Mouse (Mus musculus) Patski (cell line): ENCODE measurements at regions not wholly inside any gene's neighbourhood (a gene's known extent, or its start where the extent isn't known, plus 50 kb on each side); places are given as distances from the start of the nearest gene placed in this dataset.

Experiments used
- ATAC-seq: fragments of 100-300 bp; one replicate; pipeline ENCODE4 v1.8.0; 2021
- CTCF ChIA-PET: fragments of 350-600 bp; sonication (Branson Sonifier 250); formaldehyde crosslinking; loops from one replicate; lab custom pipeline; 2022; ENCODE audit warnings: inconsistent platforms; lab: Charles Lee
- POLR2A ChIA-PET: fragments of 350-600 bp; sonication (Branson Sonifier 250); formaldehyde crosslinking; loops from one replicate; lab custom pipeline; 2022; ENCODE audit warnings: antibody characterized with exemption, inconsistent platforms; lab: Charles Lee
- DNase-seq: peaks from one replicate; pipeline ENCODE4 v3.0.0-alpha.2; 2011; ENCODE audit warnings: low read depth, low spot score
- H3K27me3 ChIP-seq: fragments of 371-371 bp; one replicate; pipeline ENCODE4 v1.5.1; 2021
- CTCF ChIP-seq: fragments of 100-300 bp; IDR thresholded peaks from one replicate; pipeline ENCODE4 v1.5.1; 2021
- in situ Hi-C: fragments of 300-500 bp; cut with MboI; formaldehyde crosslinking; loops from 3 replicates; pipeline ENCODE4 v1.11.1; 2018; ENCODE audit warnings: low pct_unique_long_range_greater_than_20kb, mixed read lengths

DNA sequence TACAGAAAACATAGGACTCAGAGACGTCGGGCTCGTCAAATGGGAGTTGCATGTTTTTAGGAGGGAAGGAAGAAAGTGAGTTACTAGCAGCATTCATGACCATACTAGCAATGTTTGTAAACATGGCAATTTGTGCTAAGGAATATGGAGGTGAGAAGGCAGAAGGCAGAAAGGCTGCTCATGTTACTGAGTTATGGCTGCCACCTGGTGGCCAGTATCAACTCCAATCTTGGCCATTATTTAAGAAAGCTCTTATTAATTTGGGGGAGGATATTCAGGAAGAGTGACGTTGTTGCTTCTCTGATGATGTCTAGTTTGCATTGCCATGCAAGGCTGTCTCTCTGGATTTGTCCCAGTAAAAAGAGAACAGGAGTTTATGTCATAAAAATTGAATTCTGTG lies 239.7 kb upstream of the P2ry1 start:
- TF ChIP-seq CTCF: peak; percentile 84
- DNase-seq (peak; percentile 10), ATAC-seq (peak; percentile 58)
- peaks cover 21% of the 10 kb centered on the region for H3K27me3 ChIP-seq
- in situ Hi-C loops: no loop called here
- CTCF ChIA-PET: interaction anchor here (0.6 to 2.2 kb wide), 14 partner anchors 10 to 905 kb away, joined by 3 to 23 read pairs (median 4); no protein-coding TSS in a partner anchor
- POLR2A ChIA-PET: no interaction called here

DNA sequence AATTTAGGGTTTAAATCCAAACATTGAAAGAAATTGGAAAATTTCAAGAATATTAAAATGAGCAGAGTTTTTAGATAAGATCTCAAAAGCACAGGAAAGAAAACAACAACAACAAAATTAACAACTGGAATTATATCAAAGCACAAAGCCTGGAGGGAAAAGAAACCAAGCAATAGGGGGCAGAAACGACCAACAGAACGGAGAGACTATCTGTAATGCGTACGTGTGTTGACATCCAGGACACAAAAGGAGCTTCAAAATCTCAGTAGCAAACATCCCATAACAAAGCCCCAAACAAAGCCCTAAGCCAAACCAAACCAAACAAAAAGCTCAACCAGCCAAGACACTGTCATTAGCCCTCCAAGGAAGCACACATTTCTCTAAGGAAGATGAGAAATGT lies 237.5 kb upstream of the P2ry1 start:
- in situ Hi-C loops: loop anchor here (5.0 kb wide), 1 partner anchor 893 kb away; no protein-coding TSS in a partner anchor
- peaks cover 21% of the 10 kb centered on the region for H3K27me3 ChIP-seq
- no peak for DNase-seq
- no peak for ATAC-seq
- ChIA-PET POLR2A (no interaction called here), CTCF (no interaction called here)
- TF ChIP-seq CTCF: no peak

DNA sequence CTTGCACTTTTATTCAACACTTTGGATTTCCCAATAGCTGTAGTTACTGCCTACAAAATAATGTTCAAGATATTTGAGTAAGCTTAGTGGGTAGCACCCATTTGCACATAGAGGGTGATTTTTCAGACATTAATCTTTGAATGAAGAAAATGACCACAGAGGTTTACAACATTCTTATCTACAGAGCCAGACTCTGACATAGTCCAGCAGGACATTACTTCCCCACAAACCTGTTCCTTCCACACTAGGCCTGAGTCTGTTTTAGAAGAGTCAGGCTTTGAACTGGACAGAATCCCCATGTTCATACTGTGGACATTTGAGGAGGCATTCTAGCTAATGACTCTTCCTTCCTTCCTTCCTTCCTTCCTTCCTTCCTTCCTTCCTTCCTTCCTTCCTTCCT lies 233.6 kb upstream of the P2ry1 start:
- DNase-seq: no peak
- in situ Hi-C loops: loop anchor here (5.0 kb wide), 1 partner anchor 897 kb away; no protein-coding TSS in a partner anchor
- TF ChIP-seq CTCF: no peak
- no peak for ATAC-seq
- peaks cover 14% of the 10 kb centered on the region for H3K27me3 ChIP-seq
- POLR2A ChIA-PET: no interaction called here
- CTCF ChIA-PET: interaction anchor here (1.3 kb wide), 1 partner anchor 10 kb away, joined by 3 read pairs; no protein-coding TSS in a partner anchor

DNA sequence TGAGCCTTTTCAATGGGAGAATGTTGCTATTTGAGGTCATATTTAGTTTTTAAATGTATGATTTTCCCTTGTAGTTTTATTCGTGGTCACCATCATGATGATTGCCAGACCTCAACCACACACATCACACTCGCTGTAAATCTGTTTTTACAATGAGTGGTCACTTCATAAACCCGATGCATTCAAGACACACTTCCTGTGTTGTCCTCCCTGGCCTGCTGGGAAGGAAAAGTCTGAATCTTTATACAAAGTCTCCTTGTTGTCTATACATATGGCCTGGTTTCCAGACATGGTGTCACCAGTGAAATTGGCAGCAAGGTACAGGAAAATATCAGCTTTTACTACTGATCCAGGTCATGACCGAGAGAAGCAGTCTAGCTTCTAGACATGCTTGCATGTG lies 230.7 kb upstream of the P2ry1 start:
- POLR2A ChIA-PET: interaction anchor here (0.5 kb wide), 1 partner anchor 950 kb away, joined by 3 read pairs; no protein-coding TSS in a partner anchor
- TF ChIP-seq CTCF: no peak
- DNase-seq (no peak), ATAC-seq (no peak)
- peaks cover 19% of the 10 kb centered on the region for H3K27me3 ChIP-seq
- in situ Hi-C loops: no loop called here
- CTCF ChIA-PET: interaction anchor here (2.9 kb wide), 1 partner anchor 9 kb away, joined by 10 read pairs; no protein-coding TSS in a partner anchor

DNA sequence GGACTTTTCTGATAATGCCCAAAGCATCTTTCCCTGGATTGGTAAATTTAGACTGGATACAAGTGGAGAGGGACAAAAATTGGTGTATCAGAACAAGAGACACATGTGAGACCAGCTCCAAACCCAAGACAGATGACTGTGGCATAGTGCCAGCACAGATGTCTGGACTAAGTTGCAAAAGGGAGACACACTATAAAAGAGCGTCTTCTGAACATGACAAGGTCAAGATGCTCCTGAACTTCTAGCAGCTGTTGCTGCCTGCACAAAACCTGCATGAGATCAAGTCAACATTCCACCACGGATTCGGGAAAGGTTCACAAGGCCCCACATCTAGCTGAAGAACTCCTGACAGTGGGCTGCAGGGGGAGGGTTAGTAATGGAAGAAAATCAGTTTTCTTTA lies 229.2 kb upstream of the P2ry1 start:
- H3K27me3 ChIP-seq: peaks cover 25% of the 10 kb centered on the region
- no peak for DNase-seq
- in situ Hi-C loops: no loop called here
- TF ChIP-seq CTCF: no peak
- ATAC-seq: no peak
- POLR2A ChIA-PET: interaction anchor here (0.7 kb wide), 1 partner anchor 39 kb away, joined by 3 read pairs; no protein-coding TSS in a partner anchor
- CTCF ChIA-PET: interaction anchor here (2.9 kb wide), 1 partner anchor 11 kb away, joined by 10 read pairs; no protein-coding TSS in a partner anchor

DNA sequence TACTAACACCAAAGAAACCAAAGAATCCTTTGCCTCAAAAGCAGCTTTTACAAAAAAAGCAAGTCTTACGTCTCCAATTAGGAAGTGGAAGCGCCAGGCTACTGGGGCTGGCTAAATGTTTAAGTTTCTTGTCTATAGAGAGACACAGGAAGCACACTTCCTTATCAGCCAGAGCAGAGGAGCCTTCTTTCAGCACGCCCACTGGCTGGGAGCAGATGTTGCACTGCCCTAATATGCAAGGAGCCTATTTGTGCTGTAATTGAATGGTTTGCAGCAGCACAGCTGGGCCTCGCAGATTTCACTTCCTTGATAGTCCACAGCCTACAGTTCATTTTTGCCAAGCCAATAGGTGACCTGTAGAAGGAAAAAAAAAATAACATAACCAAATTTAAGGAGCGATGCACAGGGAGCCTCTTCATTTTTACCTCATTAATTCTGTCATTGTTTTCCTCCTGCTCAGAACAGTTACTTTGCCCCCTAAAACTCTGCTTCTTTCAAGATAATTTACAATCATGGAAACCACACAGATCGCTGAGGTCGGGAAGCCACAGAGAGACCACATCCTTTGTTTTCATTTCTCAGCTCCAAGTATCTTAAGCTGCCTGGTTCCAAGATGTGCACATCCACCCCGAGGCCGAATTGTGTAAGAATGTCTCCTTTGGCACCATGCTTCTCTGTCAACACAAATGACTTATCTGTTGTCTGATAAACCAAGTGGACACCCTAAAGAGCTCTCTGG lies 217.3 kb upstream of the P2ry1 start:
- H3K27me3 ChIP-seq: peaks cover 57% of the 10 kb centered on the region
- no peak for TF ChIP-seq CTCF
- peak; percentile 49 for DNase-seq
- ChIA-PET POLR2A (no interaction called here), CTCF (interaction anchor here (1.2 to 2.5 kb wide), 3 partner anchors 9 to 22 kb away, joined by 3 to 6 read pairs (median 3); no protein-coding TSS in a partner anchor)
- in situ Hi-C loops: no loop called here
- peak; percentile 37 for ATAC-seq

DNA sequence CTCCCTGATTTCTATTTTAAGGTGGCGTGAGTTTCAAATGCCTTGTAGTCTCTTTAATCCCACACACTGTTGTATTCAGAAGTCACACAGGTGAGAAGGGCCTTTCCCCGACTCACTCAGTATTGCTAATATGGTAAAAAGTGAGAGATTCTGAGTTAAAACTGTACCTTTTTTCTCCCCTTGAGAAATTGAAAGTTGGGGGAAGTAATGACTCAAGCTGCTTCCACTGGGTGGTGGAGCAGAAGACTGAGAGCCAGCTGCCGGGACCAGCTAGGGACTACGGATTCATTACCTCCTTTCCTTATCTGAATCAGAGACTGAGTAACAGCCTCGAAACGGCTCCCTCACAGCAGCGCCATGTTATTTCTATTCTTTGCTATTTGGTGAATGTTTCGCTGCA lies 214.6 kb upstream of the P2ry1 start:
- CTCF ChIA-PET: no interaction called here
- POLR2A ChIA-PET: no interaction called here
- DNase-seq: no peak
- no peak for ATAC-seq
- peaks cover 48% of the 10 kb centered on the region for H3K27me3 ChIP-seq
- in situ Hi-C loops: no loop called here
- no peak for TF ChIP-seq CTCF

DNA sequence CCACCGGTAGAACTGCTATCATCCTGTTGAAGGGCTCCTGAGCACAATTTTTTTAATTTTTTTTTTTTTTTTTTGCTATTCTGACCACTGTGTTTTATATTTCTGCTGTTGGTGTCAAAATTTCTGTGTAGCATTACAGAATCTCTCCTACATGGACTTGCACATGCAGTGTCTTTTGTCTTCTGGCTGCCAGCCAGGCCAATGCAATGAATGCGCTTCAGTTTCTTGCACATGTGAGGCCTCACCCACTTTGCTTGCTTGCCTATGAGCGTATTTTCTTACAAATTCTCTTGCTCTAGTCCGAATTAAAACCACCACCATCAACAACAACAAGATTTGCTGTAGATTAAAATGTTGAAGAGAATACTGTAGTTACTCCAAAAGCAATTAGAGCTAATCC lies 213.2 kb upstream of the P2ry1 start:
- peaks cover 44% of the 10 kb centered on the region for H3K27me3 ChIP-seq
- no peak for TF ChIP-seq CTCF
- in situ Hi-C loops: no loop called here
- ChIA-PET CTCF (interaction anchor here (1.6 kb wide), 1 partner anchor 26 kb away, joined by 3 read pairs; no protein-coding TSS in a partner anchor), POLR2A (no interaction called here)
- DNase-seq: no peak
- ATAC-seq: no peak

DNA sequence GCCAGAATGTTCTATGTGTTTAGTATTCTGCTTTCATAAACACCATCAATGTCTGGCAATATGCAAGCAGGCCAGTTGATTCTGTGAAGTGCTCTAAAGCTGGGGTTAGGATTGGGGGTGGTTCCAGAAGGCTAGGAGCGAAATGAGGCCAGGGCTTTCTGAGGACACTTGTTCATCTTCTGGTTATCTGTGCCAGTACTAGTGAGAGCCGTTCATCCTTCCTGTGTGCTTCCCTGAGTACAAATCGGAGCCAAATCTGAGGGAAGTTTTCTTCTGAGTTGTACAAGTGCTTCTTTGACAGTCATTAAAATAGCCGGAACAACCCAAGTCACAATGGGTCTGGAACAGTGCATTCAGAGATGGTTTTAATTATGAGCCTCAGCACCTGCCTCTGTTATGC lies 210.4 kb upstream of the P2ry1 start:
- peaks cover 31% of the 10 kb centered on the region for H3K27me3 ChIP-seq
- in situ Hi-C loops: no loop called here
- no peak for TF ChIP-seq CTCF
- CTCF ChIA-PET: interaction anchor here (1.8 kb wide), 1 partner anchor 16 kb away, joined by 7 read pairs; no protein-coding TSS in a partner anchor
- POLR2A ChIA-PET: no interaction called here
- ATAC-seq (no peak), DNase-seq (no peak)

DNA sequence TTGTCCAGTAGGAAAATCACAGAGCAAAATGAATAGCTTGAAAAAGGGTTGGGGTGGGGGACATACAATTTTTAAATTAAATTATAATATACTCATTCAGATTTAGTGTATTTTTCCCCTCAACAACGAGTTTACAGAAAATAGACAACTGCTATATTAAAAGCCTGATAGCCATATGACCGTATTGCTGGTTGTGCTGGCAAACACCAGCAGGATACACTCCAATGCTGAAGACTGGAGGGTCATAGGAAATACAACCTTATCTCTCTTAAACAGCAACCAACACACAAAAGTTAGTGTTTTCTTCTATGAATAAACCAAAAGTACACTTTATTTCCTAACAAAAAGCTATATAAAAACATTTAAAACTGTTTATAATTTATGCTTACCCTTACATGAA lies 206.4 kb upstream of the P2ry1 start:
- H3K27me3 ChIP-seq: peaks cover 27% of the 10 kb centered on the region
- CTCF ChIA-PET: interaction anchor here (1.0 kb wide), 1 partner anchor 16 kb away, joined by 4 read pairs; no protein-coding TSS in a partner anchor
- ATAC-seq (no peak), DNase-seq (no peak)
- POLR2A ChIA-PET: no interaction called here
- in situ Hi-C loops: no loop called here
- TF ChIP-seq CTCF: no peak

DNA sequence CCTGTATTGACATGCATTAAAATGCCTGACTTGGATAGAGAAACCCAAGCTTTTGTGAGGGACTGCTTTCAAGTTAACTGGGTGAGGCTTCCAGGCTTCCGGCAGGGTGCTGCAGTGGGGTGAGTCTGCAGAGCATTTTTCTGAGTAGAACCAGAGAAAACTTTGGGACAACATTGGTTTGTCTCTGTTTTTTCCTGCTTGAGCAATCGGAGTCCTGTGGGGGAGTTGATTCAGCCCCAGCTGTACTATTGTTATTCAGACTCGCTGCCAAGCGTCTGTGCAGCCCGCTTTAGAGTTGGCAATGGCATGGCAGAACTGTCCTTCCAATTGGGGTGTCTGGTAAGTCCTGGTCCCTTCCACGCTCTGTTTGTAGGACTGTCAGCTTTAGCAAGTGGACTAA lies 204.8 kb upstream of the P2ry1 start:
- in situ Hi-C loops: no loop called here
- ATAC-seq (no peak), DNase-seq (no peak)
- peaks cover 33% of the 10 kb centered on the region for H3K27me3 ChIP-seq
- POLR2A ChIA-PET: no interaction called here
- CTCF ChIA-PET: no interaction called here
- no peak for TF ChIP-seq CTCF
